Mouse (Mus musculus) megakaryocyte, embryonic 14.5 days (primary cell): ENCODE data around the gene Nr1h2. TPM values are rescaled to one million over a fixed set of nuclear protein-coding genes. Genes with fewer than 3 reads are reported as not detected.
A peak's percentile ranks its signal among the peaks of the same experiment; 100 is the strongest.

ENCODE experiments used
- H3K27me3 ChIP-seq: replicated peaks from 2 replicates; pipeline ENCODE3; 2012; ENCODE audit warnings: inconsistent platforms
- H3K36me3 ChIP-seq: replicated peaks from 2 replicates; pipeline ENCODE3; 2012; ENCODE audit warnings: low read length, inconsistent platforms, mixed read lengths
- H3K4me1 ChIP-seq: 2 replicates; pipeline ENCODE4 v1.6.1; 2012; ENCODE audit warnings: inconsistent platforms
- H3K4me3 ChIP-seq: replicated peaks from 2 replicates; pipeline ENCODE3; 2012; ENCODE audit warnings: moderate library complexity, mild to moderate bottlenecking, inconsistent platforms
- H3K9me3 ChIP-seq: 2 replicates; pipeline ENCODE4 v1.6.1; 2012; ENCODE audit warnings: inconsistent platforms
- FLI1 ChIP-seq: IDR thresholded peaks from 2 replicates; pipeline ENCODE4 v1.6.1; 2012; ENCODE audit warnings: low read length, inconsistent platforms, mixed read lengths
- GATA1 ChIP-seq: IDR thresholded peaks from 3 replicates; pipeline ENCODE4 v1.6.1; 2012; ENCODE audit warnings: mixed read lengths, low read length, inconsistent platforms, borderline replicate concordance
- polyA plus RNA-seq: library from polyadenylated mRNA; stranded (reverse); fragments of >175 nt; gene quantifications from 2 replicates; pipeline ENCODE4 v1.2.3, GENCODE M21; 2012; ENCODE audit warnings: low replicate concordance; ENCODE audit not compliant: insufficient read depth

Nr1h2 gene
- polyA plus RNA-seq, 1 experiment: 269 TPM

DNA sequence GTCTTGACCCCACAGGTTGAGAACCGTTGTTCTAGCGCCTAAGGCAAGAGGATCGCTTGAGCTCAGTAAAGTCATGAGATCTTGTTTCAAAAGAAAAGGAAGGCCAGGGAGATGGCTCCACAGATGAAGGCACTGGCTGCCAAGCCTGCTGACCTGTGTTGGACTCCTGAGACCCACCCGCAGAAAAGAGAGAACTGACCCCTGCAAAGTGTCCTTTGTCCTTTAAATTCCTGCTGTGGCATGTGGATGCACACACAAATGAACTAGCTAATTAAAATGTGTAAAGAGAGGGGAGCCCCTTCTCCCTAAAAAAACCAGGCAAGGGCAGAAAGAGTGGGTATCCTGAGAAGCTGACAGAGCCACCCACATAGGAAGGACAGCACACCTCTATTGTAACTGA lies 18.1 kb upstream of the Nr1h2 start:
- Histone ChIP-seq H3K36me3 (no peaks in the 10 kb centered on the region), H3K4me1 (peaks cover 24% of the 10 kb centered on the region), H3K4me3 (peak overlapping the region; percentile 86), H3K9me3 (no peaks in the 10 kb centered on the region; the same call in 1 of the 2 replicates), H3K27me3 (peaks cover 23% of the 10 kb centered on the region)
- TF ChIP-seq FLI1: no peak
- no peak for TF ChIP-seq GATA1

DNA sequence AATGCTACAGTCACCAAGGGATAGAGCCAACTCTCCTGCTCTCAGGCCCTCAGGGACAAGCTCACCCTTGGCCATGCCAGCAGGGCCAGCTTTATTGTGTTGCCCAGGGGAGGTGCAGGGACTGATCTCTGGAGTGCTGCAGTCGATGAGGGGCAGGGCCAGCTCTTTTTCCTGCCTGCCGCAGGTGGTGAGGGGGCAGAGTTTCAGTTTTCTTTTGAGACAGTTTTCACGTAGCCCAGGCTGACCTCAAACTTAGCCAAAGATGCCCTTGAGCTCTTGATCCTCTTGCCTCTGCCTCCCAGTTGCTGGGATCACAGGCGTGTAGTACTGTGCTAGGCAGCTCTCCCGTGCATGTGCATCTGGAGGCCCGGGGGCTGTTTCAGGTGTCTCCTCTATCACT lies 17.2 kb upstream of the Nr1h2 start:
- Histone ChIP-seq H3K27me3 (peaks cover 19% of the 10 kb centered on the region), H3K4me3 (no peak overlapping the region), H3K4me1 (peaks cover 24% of the 10 kb centered on the region), H3K36me3 (no peaks in the 10 kb centered on the region), H3K9me3 (no peaks in the 10 kb centered on the region; the same call in 1 of the 2 replicates)
- no peak for TF ChIP-seq FLI1
- no peak for TF ChIP-seq GATA1

DNA sequence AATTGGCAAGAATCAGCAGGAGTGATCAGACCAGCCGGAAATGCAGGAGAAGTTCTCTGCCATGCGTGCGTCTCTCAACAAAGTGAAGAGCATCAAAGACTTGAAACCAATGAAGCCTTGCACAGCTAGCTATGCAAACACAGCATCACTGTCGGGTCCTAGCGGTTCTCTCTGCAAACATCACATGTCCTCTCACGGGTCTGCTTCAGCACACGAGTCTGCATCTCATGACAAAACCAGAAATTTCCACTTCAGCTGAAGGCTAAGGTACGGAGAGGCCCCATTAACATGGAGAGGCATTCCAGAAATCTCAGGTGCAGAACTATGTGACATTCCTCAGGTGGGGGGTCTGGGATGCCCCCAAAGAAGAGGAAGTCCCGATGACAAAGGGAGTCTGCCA lies 15.1 kb upstream of the Nr1h2 start:
- Histone ChIP-seq H3K36me3 (no peaks in the 10 kb centered on the region), H3K4me3 (no peak overlapping the region), H3K27me3 (peaks cover 26% of the 10 kb centered on the region), H3K4me1 (peaks cover 24% of the 10 kb centered on the region), H3K9me3 (no peaks in the 10 kb centered on the region; the same call in 1 of the 2 replicates)
- TF ChIP-seq FLI1 (no peak), GATA1 (no peak)

DNA sequence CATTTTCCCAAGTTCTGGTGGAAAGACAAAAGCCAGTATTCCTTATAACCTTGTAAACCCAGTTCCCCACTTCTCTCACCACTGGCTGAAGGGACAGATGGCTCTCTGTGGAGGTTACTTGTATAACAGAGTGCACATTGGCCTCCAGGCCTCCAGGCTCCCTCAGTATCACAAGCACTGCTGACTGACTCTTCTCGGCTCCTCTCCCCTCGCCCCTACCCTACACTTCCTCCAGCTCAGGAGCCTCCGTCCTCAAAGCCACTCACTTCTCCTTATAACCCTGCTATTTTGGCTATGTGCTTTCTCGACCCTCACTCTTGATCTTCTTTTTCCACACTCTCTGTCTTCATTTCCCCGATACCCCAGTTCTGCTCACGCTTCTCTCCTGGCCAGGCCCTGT lies 11.7 kb upstream of the Nr1h2 start:
- Histone ChIP-seq H3K36me3 (no peaks in the 10 kb centered on the region), H3K4me3 (no peak overlapping the region), H3K27me3 (peaks cover 12% of the 10 kb centered on the region), H3K9me3 (no peaks in the 10 kb centered on the region; the same call in 1 of the 2 replicates), H3K4me1 (peaks cover 10% of the 10 kb centered on the region)
- TF ChIP-seq FLI1 (no peak), GATA1 (no peak)

DNA sequence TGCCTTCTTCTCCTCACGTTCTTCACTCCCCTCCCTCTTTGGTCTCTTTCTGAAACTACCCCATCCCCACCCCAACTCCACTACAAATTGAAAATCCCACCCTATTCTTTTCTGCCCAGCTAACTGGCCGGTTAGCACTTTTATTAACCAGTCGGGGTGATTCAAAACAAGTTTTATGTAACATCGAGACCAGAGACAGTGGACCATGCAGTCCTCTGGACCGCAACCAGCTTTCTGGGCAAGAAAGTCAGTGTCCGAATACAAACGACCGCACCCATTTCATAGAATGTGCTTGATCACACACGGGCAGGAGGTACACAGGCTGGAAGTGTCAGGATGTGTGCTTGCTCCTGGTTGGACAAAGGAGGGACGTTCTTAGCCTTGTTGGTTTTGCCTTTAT lies 10.7 kb upstream of the Nr1h2 start:
- no peak overlapping the region for H3K4me3 ChIP-seq
- H3K27me3 ChIP-seq: peaks cover 12% of the 10 kb centered on the region
- no peaks in the 10 kb centered on the region; the same call in 1 of the 2 replicates for H3K9me3 ChIP-seq
- peaks cover 4% of the 10 kb centered on the region; the same call in 1 of the 2 replicates for H3K4me1 ChIP-seq
- no peaks in the 10 kb centered on the region for H3K36me3 ChIP-seq
- no peak for TF ChIP-seq FLI1
- TF ChIP-seq GATA1: no peak

DNA sequence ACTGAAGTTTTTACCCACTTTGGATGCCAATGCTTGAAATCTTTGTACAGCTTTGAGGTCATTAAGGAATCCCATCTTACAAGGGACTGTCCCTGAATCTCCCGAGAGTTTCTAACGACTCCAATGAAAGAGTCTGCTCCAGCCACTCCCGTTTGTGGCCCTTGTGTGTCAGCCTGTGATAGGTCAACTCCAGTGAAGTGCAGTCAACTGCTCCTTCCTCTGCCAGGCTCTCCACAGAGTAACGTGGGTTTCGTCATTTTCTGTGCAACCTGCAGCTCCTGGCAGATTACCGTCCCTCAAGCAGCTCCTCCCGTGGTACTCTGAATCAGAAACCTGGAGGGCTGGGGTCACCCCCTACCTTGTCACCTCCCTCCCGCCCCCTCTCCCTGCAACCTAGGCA lies 9.5 kb upstream of the Nr1h2 start:
- no peak overlapping the region for H3K4me3 ChIP-seq
- no peaks in the 10 kb centered on the region for H3K9me3 ChIP-seq
- H3K4me1 ChIP-seq: peaks cover 4% of the 10 kb centered on the region; the same call in 1 of the 2 replicates
- TF ChIP-seq GATA1: no peak
- no peak for TF ChIP-seq FLI1
- peaks cover 6% of the 10 kb centered on the region for H3K27me3 ChIP-seq
- H3K36me3 ChIP-seq: no peaks in the 10 kb centered on the region

DNA sequence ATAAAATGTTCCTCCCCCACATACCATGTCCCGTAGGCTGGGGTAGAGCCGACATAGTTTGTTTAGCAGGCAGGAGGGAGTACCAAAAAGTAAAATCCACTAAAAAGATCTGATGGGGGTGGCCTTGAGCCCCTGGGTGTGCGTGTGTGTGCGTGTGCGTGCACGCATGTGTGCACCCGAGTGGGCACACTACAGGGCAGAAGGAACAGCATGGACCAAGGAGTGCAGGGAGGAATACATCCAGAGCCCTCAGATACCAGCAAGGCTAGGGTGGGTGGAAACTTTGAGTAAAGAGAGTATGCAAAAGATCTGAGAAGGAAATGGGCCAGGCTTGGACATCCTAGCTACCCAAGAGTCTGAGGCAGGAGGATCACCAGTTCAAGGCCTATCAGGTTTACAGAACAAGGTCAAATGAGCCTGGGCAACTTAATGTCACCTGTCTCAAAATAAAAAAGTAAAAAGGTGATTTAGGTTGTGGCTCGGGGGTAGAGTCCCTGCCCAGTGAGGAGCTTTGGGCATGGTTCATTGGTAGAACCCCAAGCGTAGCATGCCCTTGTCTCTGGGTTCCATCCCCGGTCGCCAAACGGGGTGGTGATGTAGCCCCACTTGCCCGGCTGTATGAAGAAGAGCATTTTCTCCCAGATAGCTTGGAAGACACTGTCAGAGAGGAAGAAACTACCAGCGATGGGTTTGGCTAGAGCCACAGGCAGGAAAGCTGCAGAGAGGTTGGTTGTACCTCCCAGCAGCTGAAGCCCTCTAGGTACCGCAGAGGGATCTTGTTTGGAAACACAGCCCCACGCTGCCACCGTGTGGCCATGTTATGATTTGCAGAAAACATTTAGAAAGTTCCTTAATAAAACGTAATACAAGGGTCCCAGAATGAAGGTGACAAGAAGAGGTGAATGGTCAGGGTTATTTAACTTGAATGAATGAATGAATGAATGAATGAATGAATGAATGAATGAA lies 7.0 kb upstream of the Nr1h2 start:
- Histone ChIP-seq H3K36me3 (no peaks in the 10 kb centered on the region), H3K4me1 (peaks cover 12% of the 10 kb centered on the region; the same call in 1 of the 2 replicates), H3K27me3 (peaks cover 5% of the 10 kb centered on the region), H3K4me3 (no peak overlapping the region), H3K9me3 (no peaks in the 10 kb centered on the region)
- no peak for TF ChIP-seq FLI1

DNA sequence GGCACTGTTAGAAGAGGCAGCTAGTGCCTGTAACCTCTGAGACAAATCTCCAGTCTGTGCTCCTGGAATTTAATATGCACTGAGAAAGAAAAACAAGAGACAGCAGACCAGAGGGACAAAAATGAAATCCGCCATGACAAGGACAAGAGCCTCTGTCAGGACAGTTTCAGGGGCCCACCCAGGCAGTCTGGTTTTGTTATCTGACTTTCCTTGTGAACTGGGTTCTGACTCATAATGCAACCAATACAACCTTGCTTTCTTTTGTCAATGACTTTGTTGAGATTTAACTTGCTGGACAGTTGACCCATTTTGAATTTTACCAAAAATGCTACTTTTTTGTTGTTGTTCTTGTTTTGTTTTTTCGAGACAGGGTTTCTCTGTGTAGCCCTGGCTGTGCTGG lies 3.9 kb upstream of the Nr1h2 start:
- no peaks in the 10 kb centered on the region for H3K27me3 ChIP-seq
- TF ChIP-seq FLI1 (no peak), GATA1 (no peak)
- H3K4me1 ChIP-seq: peaks cover 19% of the 10 kb centered on the region
- H3K4me3 ChIP-seq: no peak overlapping the region
- peaks cover 4% of the 10 kb centered on the region for H3K36me3 ChIP-seq
- no peaks in the 10 kb centered on the region for H3K9me3 ChIP-seq

DNA sequence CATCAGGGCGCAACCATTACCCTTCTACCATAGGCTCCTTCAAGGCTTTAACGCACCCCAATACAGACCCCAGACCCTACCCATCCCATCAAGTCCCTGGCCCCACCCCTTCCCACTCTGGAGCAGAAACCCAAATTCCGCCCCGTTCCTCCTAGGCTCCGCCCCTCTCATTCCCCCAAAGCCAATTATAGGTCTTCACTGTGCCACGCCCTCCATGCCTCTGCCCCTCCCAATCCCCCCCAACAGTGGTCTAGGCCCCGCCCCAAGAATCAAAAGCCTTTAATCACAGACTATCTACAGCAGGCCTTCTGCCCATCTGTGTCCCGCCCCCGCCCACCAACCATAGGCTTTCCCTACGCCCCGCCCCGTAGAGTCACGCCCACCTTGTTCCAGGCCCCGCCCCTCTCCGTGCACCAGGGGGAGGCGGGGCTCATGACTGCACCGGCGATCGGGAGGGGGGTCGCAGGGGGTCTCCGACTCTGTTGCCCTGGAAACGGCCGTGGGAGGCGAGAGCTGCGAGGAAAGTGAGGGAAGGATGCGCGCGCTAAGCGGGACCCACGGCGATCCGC lies 471 bp downstream of the Nr1h2 start:
- Histone ChIP-seq H3K27me3 (no peaks in the 10 kb centered on the region), H3K4me3 (peak overlapping the region; percentile 100), H3K36me3 (peaks cover 38% of the 10 kb centered on the region), H3K4me1 (peaks cover 43% of the 10 kb centered on the region), H3K9me3 (no peaks in the 10 kb centered on the region)
- TF ChIP-seq GATA1: no peak
- TF ChIP-seq FLI1: no peak
